Mouse (Mus musculus) thymus, adult 2 months (tissue): ENCODE measurements around the gene Acad11. TPM values are rescaled to one million over a fixed set of nuclear protein-coding genes. Genes with fewer than 3 reads are reported as not detected.

Experiments
- DNase-seq: peaks from one replicate; pipeline ENCODE4 v3.0.0; 2021
- H3K27ac ChIP-seq: fragments of 200-500 bp; 2 replicates; pipeline ENCODE4 v1.5.1; 2012; ENCODE audit warnings: low read length, control low read depth; ENCODE audit not compliant: control insufficient read depth, insufficient read depth
- H3K27me3 ChIP-seq: fragments of 200-500 bp; 2 replicates; pipeline ENCODE4 v1.6.1; 2012; ENCODE audit warnings: mild to moderate bottlenecking, low read length, moderate library complexity, mixed read lengths; ENCODE audit not compliant: control insufficient read depth, insufficient read depth
- H3K36me3 ChIP-seq: fragments of 200-500 bp; 2 replicates; pipeline ENCODE4 v1.6.1; 2012; ENCODE audit warnings: mild to moderate bottlenecking, low read length, moderate library complexity; ENCODE audit not compliant: control insufficient read depth, insufficient read depth
- H3K4me1 ChIP-seq: fragments of 200-500 bp; replicated peaks from 2 replicates; pipeline ENCODE4 v1.6.1; 2012; ENCODE audit warnings: low read length; ENCODE audit not compliant: control insufficient read depth, insufficient read depth
- H3K4me3 ChIP-seq: fragments of 200-500 bp; 2 replicates; pipeline ENCODE4 v1.5.1; 2012; ENCODE audit warnings: mild to moderate bottlenecking, low read length, control low read depth, moderate library complexity; ENCODE audit not compliant: control insufficient read depth, insufficient read depth
- CTCF ChIP-seq: fragments of 200-500 bp; IDR thresholded peaks from 2 replicates; pipeline ENCODE4 v1.5.1; 2012; ENCODE audit warnings: mild to moderate bottlenecking, control low read depth, low read length, moderate library complexity, borderline replicate concordance; ENCODE audit not compliant: control insufficient read depth, poor library complexity, insufficient read depth; ENCODE audit errors: extremely low read depth
- POLR2A ChIP-seq: fragments of 200-500 bp; IDR thresholded peaks from 2 replicates; pipeline ENCODE4 v1.6.1; 2012; ENCODE audit warnings: mild to moderate bottlenecking, low read length, control low read depth, moderate library complexity; ENCODE audit not compliant: control insufficient read depth, poor library complexity, insufficient read depth; ENCODE audit errors: extremely low read depth
- WGBS: fragments of 180-500 bp; shearing (Covaris S2); methylation state at CpG from one replicate; pipeline ENCODE4 v1.1.7; 2018; 5-methylcytosine and 5-hydroxymethylcytosine counted together
- polyA plus RNA-seq: library from polyadenylated mRNA; depleted of rRNA; stranded (reverse); fragments of >200 nt; gene quantifications from 2 replicates; pipeline ENCODE4 v1.2.3, GENCODE M21; 2012

The Acad11 gene
- polyA plus RNA-seq, 1 experiment: 22.4 TPM

- 44% methylated on average over 5 of the region's 5 CpGs for WGBS
- no peak overlapping the region for H3K4me3 ChIP-seq
- peak; percentile 66 for DNase-seq
- H3K4me1 ChIP-seq: no peaks in the 10 kb centered on the region
- H3K27ac ChIP-seq: no peak overlapping the region
- no peaks in the 10 kb centered on the region for H3K36me3 ChIP-seq
- H3K27me3 ChIP-seq: no peaks in the 10 kb centered on the region
- TF ChIP-seq CTCF (0 out of 2 replicates have a peak, but pooled peaks have one; percentile 40), POLR2A (no peak)
Observed at GRCm38 (mm10) chr9:104079379-104079778, 16.2 kb downstream of the Acad11 start.

DNA sequence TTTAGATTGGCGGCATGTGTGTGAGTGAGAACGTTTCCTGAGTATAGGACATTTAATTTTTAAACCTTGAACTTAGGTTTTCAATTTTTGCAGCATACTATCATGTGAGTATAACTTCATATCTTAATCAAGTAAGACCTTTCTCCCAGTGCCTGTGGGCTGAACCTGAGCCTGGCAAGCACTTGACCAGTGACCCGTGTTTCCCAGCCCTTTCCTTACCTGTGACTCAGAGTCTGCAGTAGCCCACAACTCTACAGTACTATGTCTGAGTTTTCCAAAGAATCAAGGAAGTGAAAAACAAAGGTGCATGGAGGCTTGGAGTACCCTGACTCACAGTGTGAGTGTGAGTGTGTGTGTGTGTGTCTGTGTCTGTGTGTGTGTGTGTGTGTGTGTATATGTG, 16.9 kb downstream of the Acad11 start:
- DNase-seq: no peak
- Histone ChIP-seq H3K27ac (no peak overlapping the region), H3K36me3 (no peaks in the 10 kb centered on the region), H3K27me3 (no peaks in the 10 kb centered on the region), H3K4me3 (no peak overlapping the region), H3K4me1 (no peaks in the 10 kb centered on the region)
- TF ChIP-seq CTCF: no peak
- TF ChIP-seq POLR2A: no peak
- WGBS: 92% methylated on average over 3 of the region's 3 CpGs

DNA sequence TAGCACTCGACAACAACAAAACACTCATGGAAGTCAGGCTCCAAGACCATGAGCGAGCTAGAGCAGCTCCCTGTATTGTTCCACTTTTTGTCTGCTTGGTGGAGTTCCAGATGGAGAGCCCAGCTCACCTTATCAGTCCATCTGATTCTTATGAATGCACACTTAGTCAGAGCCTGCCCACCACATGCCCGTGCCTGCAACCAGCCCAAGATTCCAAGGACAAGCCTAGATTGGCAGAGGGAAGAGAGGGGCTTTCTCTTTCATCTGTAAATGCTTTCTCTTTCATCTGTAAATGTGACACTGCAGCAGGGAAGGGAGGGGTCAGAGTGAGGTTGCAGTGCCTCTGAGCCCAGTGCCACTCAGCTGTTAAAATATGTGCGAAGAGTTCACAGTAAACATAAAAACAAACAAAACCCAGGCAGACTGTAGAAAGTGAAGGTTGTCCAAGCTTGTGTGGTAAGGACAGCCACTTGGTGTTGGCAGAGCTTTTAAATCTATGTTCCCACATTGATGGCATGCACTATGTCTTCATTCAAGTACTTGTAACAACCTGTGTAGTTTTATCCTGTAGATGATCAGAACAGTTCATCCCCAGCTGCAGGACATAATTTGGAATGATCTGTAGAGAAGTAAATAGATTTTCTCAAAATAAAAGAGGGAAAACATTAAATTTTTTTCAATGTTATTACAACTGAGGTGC, 22.7 kb downstream of the Acad11 start:
- TF ChIP-seq CTCF (no peak), POLR2A (no peak)
- Histone ChIP-seq H3K4me3 (no peak overlapping the region), H3K27me3 (no peaks in the 10 kb centered on the region), H3K27ac (no peak overlapping the region), H3K4me1 (no peaks in the 10 kb centered on the region), H3K36me3 (no peaks in the 10 kb centered on the region)
- WGBS: 91% methylated on average over 4 of the region's 4 CpGs
- DNase-seq: no peak

DNA sequence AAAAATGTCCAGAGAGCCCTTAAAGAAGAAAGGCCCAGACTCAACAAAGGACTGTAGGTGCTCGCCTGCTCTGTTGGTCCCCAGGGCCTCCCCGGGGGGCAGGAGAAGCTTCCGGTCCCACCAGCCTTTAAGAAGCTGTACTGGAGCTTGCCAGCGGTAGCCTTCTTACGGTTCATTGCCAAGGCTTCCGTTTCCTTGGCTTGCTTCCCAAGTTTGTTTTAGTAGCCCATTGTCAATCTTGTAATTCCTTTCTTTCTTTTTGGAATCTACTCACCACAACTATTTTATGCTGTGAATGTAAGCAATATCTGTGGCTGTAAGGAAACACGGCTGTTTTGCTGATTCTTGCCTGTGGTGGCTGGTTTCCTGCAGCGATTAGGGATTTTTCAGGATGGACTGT, 25.4 kb downstream of the Acad11 start:
- WGBS: 84% methylated on average over 8 of the region's 8 CpGs
- TF ChIP-seq CTCF (no peak), POLR2A (no peak)
- Histone ChIP-seq H3K27ac (no peak overlapping the region), H3K36me3 (no peaks in the 10 kb centered on the region), H3K4me3 (no peak overlapping the region), H3K4me1 (no peaks in the 10 kb centered on the region), H3K27me3 (no peaks in the 10 kb centered on the region)
- DNase-seq: no peak

GRCm38 (mm10) chr9:104092945-104093344, 29.8 kb downstream of the Acad11 start:
- H3K4me1 ChIP-seq: no peaks in the 10 kb centered on the region
- WGBS: 95% methylated on average over 5 of the region's 5 CpGs
- no peaks in the 10 kb centered on the region for H3K36me3 ChIP-seq
- H3K27me3 ChIP-seq: no peaks in the 10 kb centered on the region
- H3K27ac ChIP-seq: no peak overlapping the region
- no peak for DNase-seq
- H3K4me3 ChIP-seq: no peak overlapping the region
- TF ChIP-seq POLR2A (no peak), CTCF (no peak)

DNA sequence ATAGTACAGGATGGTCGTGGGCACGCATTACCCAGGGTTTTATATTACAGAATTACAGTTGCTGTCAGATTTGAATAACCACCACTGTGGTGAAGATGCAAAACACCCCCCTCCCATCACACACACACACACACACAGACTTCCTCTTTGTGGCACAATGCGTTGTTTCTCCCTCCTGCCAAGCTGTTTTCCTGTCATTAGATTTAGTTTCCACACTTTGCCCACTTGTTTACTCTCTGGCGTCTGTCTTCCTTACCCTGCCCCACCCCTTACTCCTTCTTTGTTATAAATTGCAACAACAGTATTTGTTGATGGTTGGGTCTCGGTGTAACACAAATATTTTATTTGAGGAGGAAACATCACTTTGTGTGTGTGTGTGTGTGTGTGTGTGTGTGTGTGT, 35.1 kb downstream of the Acad11 start:
- Histone ChIP-seq H3K4me1 (no peaks in the 10 kb centered on the region), H3K27ac (no peak overlapping the region), H3K36me3 (no peaks in the 10 kb centered on the region), H3K27me3 (no peaks in the 10 kb centered on the region), H3K4me3 (no peak overlapping the region)
- 23% methylated on average over 5 of the region's 5 CpGs for WGBS
- no peak for DNase-seq
- no peak for TF ChIP-seq POLR2A
- TF ChIP-seq CTCF: no peak
